Mouse (Mus musculus): ENCODE measurements at regions not wholly inside any gene's neighbourhood (a gene's known extent, or its start where the extent isn't known, plus 50 kb on each side); places are given as distances from the start of the nearest gene placed in this dataset.

DNA sequence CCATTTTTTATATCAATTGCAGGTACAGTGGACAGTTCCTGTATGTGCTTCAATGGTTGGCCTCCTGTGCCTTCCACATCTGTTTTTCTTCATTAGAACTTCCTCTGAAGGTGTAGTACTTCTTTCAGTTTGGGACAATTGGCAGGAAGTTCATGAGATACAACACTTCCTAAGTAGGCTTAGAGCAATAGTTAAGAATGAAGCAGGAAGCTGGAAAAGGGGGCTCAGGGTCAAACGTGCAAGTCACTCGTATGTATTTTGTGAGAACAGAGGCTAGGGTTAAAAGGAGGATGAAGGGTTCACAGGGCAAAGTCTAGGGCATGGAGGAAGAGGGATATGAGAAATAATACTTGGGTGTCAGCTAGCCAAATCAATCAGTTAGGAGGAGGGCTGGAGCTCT, 55.7 kb upstream of the Ptprm start:
- Histone ChIP-seq H3K27me3 (no peaks in the 10 kb centered on the region), H3K36me3 (no peaks in the 10 kb centered on the region), H3K4me3 (no peak overlapping the region), H3K9me3 (no peaks in the 10 kb centered on the region), H3K9ac (no peak overlapping the region), H3K4me2 (no peak overlapping the region), H3K4me1 (no peaks in the 10 kb centered on the region), H3K27ac (no peak overlapping the region)
- WGBS = 64% methylated on average over 2 of the region's 2 CpGs
- ATAC-seq (ENCODE audit: borderline replicate concordance, extremely low read depth, low FRiP score, low TSS enrichment) = no peak

- Histone ChIP-seq H3K4me3 (no peak overlapping the region), H3K4me2 (no peak overlapping the region), H3K4me1 (no peaks in the 10 kb centered on the region), H3K9ac (no peak overlapping the region), H3K36me3 (no peaks in the 10 kb centered on the region), H3K27ac (no peak overlapping the region), H3K9me3 (no peaks in the 10 kb centered on the region), H3K27me3 (no peaks in the 10 kb centered on the region)
- no peak for ATAC-seq (ENCODE audit: borderline replicate concordance, extremely low read depth, low FRiP score, low TSS enrichment)
- WGBS = 94% methylated on average over 2 of the region's 2 CpGs
Measured at GRCm38 (mm10) chr17:67405934-67406333, 51.7 kb upstream of the Ptprm start.

Data from lung, embryonic 15.5 days (tissue).